Mouse (Mus musculus): ENCODE results near the gene Snrpn. TPM values are rescaled to one million over a fixed set of nuclear protein-coding genes. Genes with fewer than 3 reads are reported as not detected.

The Snrpn gene
- polyA plus RNA-seq, 1 experiment from 2014 or later, result 940 TPM

DNA sequence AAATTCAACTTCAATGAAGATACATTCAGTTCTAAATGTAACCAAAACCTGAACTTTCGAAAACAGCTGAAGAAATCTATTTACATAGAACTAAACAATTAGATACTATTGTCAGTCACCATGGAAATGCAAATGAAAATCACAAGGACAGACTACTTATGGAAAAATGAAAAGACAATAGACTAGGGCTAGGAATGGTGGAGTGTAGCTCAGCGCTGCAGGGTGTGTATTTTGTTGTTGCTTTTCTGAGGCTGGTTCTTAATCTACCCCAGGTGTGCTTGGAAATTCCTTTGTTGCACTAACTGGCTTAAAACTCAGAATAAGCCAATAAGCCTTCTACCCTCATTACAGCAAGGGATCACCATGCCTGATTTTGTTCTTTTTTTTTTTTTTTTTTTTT lies 133.8 kb downstream of the Snrpn start:
- Histone ChIP-seq H3K27ac (replicated peaks) (no peak overlapping the region), H3K27me3 (no peaks in the 10 kb centered on the region)

GRCm38 (mm10) chr7:60004606-60005330 lies 135.3 kb downstream of the Snrpn start, which contains the start of the genes Snurf and Gm38393:
TSS of gene Snurf (minus strand) at chr7:60005049.
TSS of gene Gm38393 (minus strand) at chr7:60005064.
- 50% methylated on average over 30 of the region's 30 CpGs for WGBS
- peak within 1 kb of the TSS; percentile 90 for H3K27ac ChIP-seq (replicated peaks)
- peak within 1 kb of the TSS; percentile 43 for H3K4me2 ChIP-seq
- peak within 1 kb of the TSS; percentile 68 for H3K4me3 ChIP-seq
- H3K9me3 ChIP-seq, result 0 out of 2 replicates have a peak, but pooled peaks cover 4% of the 10 kb centered on the region
- peak within 1 kb of the TSS; percentile 76 for H3K9ac ChIP-seq
- H3K36me3 ChIP-seq, result no peaks in the 10 kb centered on the region
- peak; percentile 76 for ATAC-seq (ENCODE audit: low FRiP score, low read depth)
- no peaks in the 10 kb centered on the region for H3K4me1 ChIP-seq (replicated peaks)
- no peaks in the 10 kb centered on the region for H3K27me3 ChIP-seq

More for the DNA sequence above, 133.8 kb downstream of the Snrpn start:
- no peak overlapping the region for H3K9ac ChIP-seq
- 0 out of 2 replicates have a peak, but pooled peaks cover 4% of the 10 kb centered on the region for H3K9me3 ChIP-seq
- no peaks in the 10 kb centered on the region for H3K36me3 ChIP-seq
- H3K4me3 ChIP-seq, result no peak overlapping the region
- no peak for ATAC-seq (ENCODE audit: low FRiP score, low read depth)
- H3K4me2 ChIP-seq, result no peak overlapping the region
- 44% methylated on average over 2 of the region's 2 CpGs for WGBS
- H3K4me1 ChIP-seq (replicated peaks), result no peaks in the 10 kb centered on the region

GRCm38 (mm10) chr7:60003921-60004605 lies 136.0 kb downstream of the Snrpn start:
- peak; percentile 81 for ATAC-seq (ENCODE audit: low FRiP score, low read depth)
- H3K9ac ChIP-seq, result peak overlapping the region; percentile 76
- no peaks in the 10 kb centered on the region for H3K4me1 ChIP-seq (replicated peaks)
- H3K27me3 ChIP-seq, result no peaks in the 10 kb centered on the region
- WGBS, result 43% methylated on average over 22 of the region's 22 CpGs
- peak overlapping the region; percentile 68 for H3K4me3 ChIP-seq
- peak overlapping the region; percentile 90 for H3K27ac ChIP-seq (replicated peaks)
- H3K9me3 ChIP-seq, result 0 out of 2 replicates have a peak, but pooled peaks cover 4% of the 10 kb centered on the region
- H3K4me2 ChIP-seq, result peak overlapping the region; percentile 43
- H3K36me3 ChIP-seq, result no peaks in the 10 kb centered on the region

DNA sequence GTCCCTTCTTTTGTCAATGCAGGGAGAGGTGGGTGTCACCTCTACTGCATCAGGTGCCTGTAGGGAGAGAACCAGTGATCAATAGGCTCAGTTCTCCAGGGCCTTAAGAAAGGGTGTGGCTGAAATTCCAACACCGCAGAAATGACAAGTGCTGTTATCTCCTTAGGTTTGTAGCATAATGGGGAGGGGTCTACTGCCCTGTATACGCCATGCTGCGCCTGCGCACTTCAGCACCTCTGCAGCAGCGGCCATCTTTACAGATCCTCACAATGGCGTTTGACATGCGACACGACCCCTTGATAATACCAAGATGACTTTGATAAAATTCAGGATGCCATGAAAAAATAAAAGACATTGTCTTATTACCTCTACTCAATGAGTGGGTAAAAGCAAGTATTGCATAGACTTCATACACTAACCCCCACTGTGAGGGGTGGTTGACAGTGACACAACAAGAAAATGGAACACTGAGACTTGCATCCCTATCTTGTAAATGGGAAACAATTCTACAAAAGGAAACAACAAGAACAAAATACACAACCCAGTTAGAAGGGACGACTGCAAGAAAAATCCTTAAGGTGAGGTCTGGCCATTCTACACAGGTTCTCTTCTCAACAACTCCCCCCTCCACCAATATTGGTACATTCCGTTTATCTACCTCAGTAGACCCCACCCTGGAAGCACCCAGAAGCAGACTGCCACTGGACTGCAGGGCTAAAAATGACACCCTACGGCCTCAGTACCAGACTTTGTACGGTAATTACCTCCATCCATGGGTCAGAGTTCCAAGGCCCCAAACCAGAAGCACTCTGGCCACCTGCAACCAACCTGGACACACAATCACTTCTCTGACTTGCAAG lies 136.8 kb downstream of the Snrpn start:
- WGBS, result 41% methylated on average over 12 of the region's 12 CpGs
- H3K4me3 ChIP-seq, result peak overlapping the region; percentile 68
- H3K9me3 ChIP-seq, result 0 out of 2 replicates have a peak, but pooled peaks cover 4% of the 10 kb centered on the region
- peak overlapping the region; percentile 43 for H3K4me2 ChIP-seq
- peak overlapping the region; percentile 90 for H3K27ac ChIP-seq (replicated peaks)
- peak overlapping the region; percentile 76 for H3K9ac ChIP-seq
- no peaks in the 10 kb centered on the region for H3K27me3 ChIP-seq
- no peaks in the 10 kb centered on the region for H3K36me3 ChIP-seq
- peak; percentile 80 for ATAC-seq (ENCODE audit: low FRiP score, low read depth)
- no peaks in the 10 kb centered on the region for H3K4me1 ChIP-seq (replicated peaks)

DNA sequence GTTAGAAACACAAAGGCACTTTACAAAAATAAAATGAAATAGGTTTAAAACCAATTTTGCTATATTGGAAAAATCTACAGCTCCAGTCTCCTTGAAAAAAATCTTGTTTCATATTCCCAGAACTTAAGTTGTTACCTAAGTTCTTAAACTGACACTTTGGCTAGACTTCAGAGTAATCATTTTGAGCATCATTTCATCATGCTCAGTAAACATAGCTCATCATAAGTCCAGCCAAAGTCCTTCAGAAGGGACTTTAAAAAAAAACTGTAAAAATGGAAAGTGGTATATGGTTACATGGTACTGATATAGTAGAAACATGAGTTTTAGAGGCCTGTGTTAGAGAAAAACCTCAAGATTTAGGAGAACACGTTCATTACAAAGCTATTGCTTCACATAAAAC lies 161.4 kb downstream of the Snrpn start:
- H3K27me3 ChIP-seq, result no peaks in the 10 kb centered on the region
- peaks cover 11% of the 10 kb centered on the region for H3K36me3 ChIP-seq
- no peaks in the 10 kb centered on the region for H3K9me3 ChIP-seq
- no peak overlapping the region for H3K9ac ChIP-seq
- no peak overlapping the region for H3K4me2 ChIP-seq
- no peaks in the 10 kb centered on the region for H3K4me1 ChIP-seq (replicated peaks)
- H3K4me3 ChIP-seq, result no peak overlapping the region
- H3K27ac ChIP-seq (replicated peaks), result no peak overlapping the region
- WGBS, result 80% methylated on average over 1 of the region's 1 CpGs
- no peak for ATAC-seq (ENCODE audit: low FRiP score, low read depth)

Other genes starting within 250 kb of the Snrpn start
- gene Snurf, start 135.2 kb downstream of the Snrpn start, polyA plus RNA-seq (2015; fragmentation: Nextera tagmentation; extraction: Ambion mirVana), result 702 and 703 TPM in 2 replicates
- gene Gm38393, start 135.2 kb downstream of the Snrpn start, polyA plus RNA-seq (2015; fragmentation: Nextera tagmentation; extraction: Ambion mirVana), result 3.0 and 3.6 TPM in 2 replicates